Mouse (Mus musculus) MEL (cell line): Measurements from ENCODE around the gene Ccdc114. TPM values are rescaled to one million over a fixed set of nuclear protein-coding genes. Genes with fewer than 3 reads are reported as not detected.

Source experiments
- DNase-seq: peaks from one replicate; pipeline ENCODE4 v3.0.0; 2011; ENCODE audit warnings: low read depth, low spot score
- H3K27ac ChIP-seq: 2 replicates; pipeline ENCODE4 v1.5.1; 2012; ENCODE audit warnings: low read depth, mild to moderate bottlenecking, control low read depth, low read length, moderate library complexity; ENCODE audit not compliant: control insufficient read depth
- H3K27me3 ChIP-seq, 2 experiments: fragments of 150-350 bp in 1 of 2; sonication (generic) in 1 of 2; 2 replicates each; pipeline ENCODE4 v1.6.1; 2012; ENCODE audit warnings: low read length in 2 of 2, mild to moderate bottlenecking in 2 of 2, improper control_type of control experiment in 1 of 2, moderate library complexity in 1 of 2; ENCODE audit not compliant: insufficient read depth in 2 of 2, control insufficient read depth in 1 of 2
- H3K36me3 ChIP-seq, 2 experiments: 2 replicates each; pipeline ENCODE4 v1.6.1; 2012 to 2014; ENCODE audit warnings: low read length in 2 of 2, improper control_type of control experiment in 1 of 2, inconsistent platforms in 1 of 2, mild to moderate bottlenecking in 1 of 2; ENCODE audit not compliant: insufficient read depth in 2 of 2, control insufficient read depth in 1 of 2
- H3K4me1 ChIP-seq, 2 experiments: fragments of 150-350 bp in 1 of 2; sonication (generic) in 1 of 2; 2 replicates each; pipeline ENCODE4 v1.6.1; 2012; ENCODE audit warnings: low read length in 2 of 2, improper control_type of control experiment in 1 of 2, mild to moderate bottlenecking in 1 of 2; ENCODE audit not compliant: insufficient read depth in 2 of 2, control insufficient read depth in 1 of 2
- H3K4me3 ChIP-seq, 2 experiments: fragments of 150-350 bp in 1 of 2; sonication (generic) in 1 of 2; 2 replicates each; pipeline ENCODE4 v1.5.1; 2012; ENCODE audit warnings: low read depth in 2 of 2, low read length in 2 of 2, mild to moderate bottlenecking in 2 of 2, moderate library complexity in 2 of 2, control low read depth in 1 of 2, improper control_type of control experiment in 1 of 2; ENCODE audit not compliant: control insufficient read depth in 1 of 2, insufficient read depth in 1 of 2
- H3K79me2 ChIP-seq: 2 replicates; pipeline ENCODE4 v1.6.1; 2012; ENCODE audit warnings: mild to moderate bottlenecking, low read length, moderate library complexity; ENCODE audit not compliant: control insufficient read depth, poor library complexity, insufficient read depth
- H3K9ac ChIP-seq: 2 replicates; pipeline ENCODE4 v1.6.1; 2012; ENCODE audit warnings: low read depth, mild to moderate bottlenecking, control low read depth, low read length, moderate library complexity; ENCODE audit not compliant: control insufficient read depth, poor library complexity, severe bottlenecking
- H3K9me3 ChIP-seq: fragments of 150-350 bp; sonication (generic); replicated peaks from 2 replicates; pipeline ENCODE4 v1.6.1; 2012; ENCODE audit warnings: mild to moderate bottlenecking, low read length, improper control_type of control experiment, moderate library complexity; ENCODE audit not compliant: insufficient read depth
- CHD2 ChIP-seq: IDR thresholded peaks from 2 replicates; pipeline ENCODE4 v1.6.1; 2011; ENCODE audit warnings: low read length, improper control_type of control experiment
- E2F4 ChIP-seq: IDR thresholded peaks from 2 replicates; pipeline ENCODE4 v1.6.1; 2011; ENCODE audit warnings: low read depth, low read length, improper control_type of control experiment, borderline replicate concordance
- EP300 ChIP-seq, 2 experiments: IDR thresholded peaks; 2 replicates each; pipeline ENCODE4 v1.6.1; 2011; ENCODE audit warnings: improper control_type of control experiment in 2 of 2, low read length in 2 of 2, low read depth in 1 of 2, mild to moderate bottlenecking in 1 of 2
- GATA1 ChIP-seq: IDR thresholded peaks from 2 replicates; pipeline ENCODE4 v1.6.1; 2011; ENCODE audit warnings: low read depth, low read length, improper control_type of control experiment
- HCFC1 ChIP-seq: IDR thresholded peaks from 2 replicates; pipeline ENCODE4 v1.6.1; 2012; ENCODE audit warnings: low read depth, mild to moderate bottlenecking, inconsistent platforms, low read length, improper control_type of control experiment, moderate library complexity
- JUND ChIP-seq: IDR thresholded peaks from 2 replicates; pipeline ENCODE4 v1.6.1; 2011; ENCODE audit warnings: low read depth, mild to moderate bottlenecking, improper control_type of control experiment, low read length
- MXI1 ChIP-seq: IDR thresholded peaks from 2 replicates; pipeline ENCODE4 v1.6.1; 2011; ENCODE audit warnings: mild to moderate bottlenecking, low read depth, low read length, improper control_type of control experiment
- MYB ChIP-seq: IDR thresholded peaks from 2 replicates; pipeline ENCODE4 v1.6.1; 2011; ENCODE audit warnings: mild to moderate bottlenecking, low read depth, low read length, improper control_type of control experiment
- POLR2A ChIP-seq, 2 experiments: IDR thresholded peaks; 2 replicates each; pipeline ENCODE4 v1.6.1; 2011 to 2012; ENCODE audit warnings: low read length in 2 of 2, mild to moderate bottlenecking in 2 of 2, control low read depth in 1 of 2, improper control_type of control experiment in 1 of 2, low read depth in 1 of 2, moderate library complexity in 1 of 2; ENCODE audit not compliant: control insufficient read depth in 1 of 2, insufficient read depth in 1 of 2, poor library complexity in 1 of 2
- POLR2AphosphoS2 ChIP-seq: IDR thresholded peaks from 2 replicates; pipeline ENCODE4 v1.6.1; 2011; ENCODE audit warnings: low read length, improper control_type of control experiment
- SIN3A ChIP-seq: IDR thresholded peaks from 2 replicates; pipeline ENCODE4 v1.6.1; 2012; ENCODE audit warnings: low read length, improper control_type of control experiment, inconsistent platforms
- SMC3 ChIP-seq: IDR thresholded peaks from 2 replicates; pipeline ENCODE4 v1.6.1; 2011; ENCODE audit warnings: low read depth, low read length, improper control_type of control experiment
- TBP ChIP-seq: IDR thresholded peaks from 2 replicates; pipeline ENCODE4 v1.8.0; 2011; ENCODE audit warnings: low read depth, low read length, improper control_type of control experiment
- TCF12 ChIP-seq: IDR thresholded peaks from 2 replicates; pipeline ENCODE4 v1.6.1; 2014; ENCODE audit warnings: low read depth, mild to moderate bottlenecking, inconsistent platforms, low read length, improper control_type of control experiment, moderate library complexity
- USF2 ChIP-seq, 2 experiments: IDR thresholded peaks; 2 replicates each; pipeline ENCODE4 v1.6.1; 2011 to 2012; ENCODE audit warnings: improper control_type of control experiment in 2 of 2, low read length in 2 of 2, borderline replicate concordance in 1 of 2, inconsistent platforms in 1 of 2, low read depth in 1 of 2, mild to moderate bottlenecking in 1 of 2; ENCODE audit not compliant: insufficient read depth in 1 of 2
- ZMIZ1 ChIP-seq: IDR thresholded peaks from 2 replicates; pipeline ENCODE4 v1.6.1; 2012; ENCODE audit warnings: low read depth, mild to moderate bottlenecking, inconsistent platforms, low read length, improper control_type of control experiment, moderate library complexity
- ZNF384 ChIP-seq: IDR thresholded peaks from 2 replicates; pipeline ENCODE4 v1.6.1; 2012; ENCODE audit warnings: low read depth, mild to moderate bottlenecking, inconsistent platforms, low read length, improper control_type of control experiment
- polyA plus RNA-seq, 2 experiments: library from polyadenylated mRNA; stranded (reverse) in 1 of 2; unstranded in 1 of 2; fragments of >175 nt in 1 of 2; fragments of >200 nt in 1 of 2; gene quantifications; 2 replicates each; pipeline versions ENCODE4 v1.2.1 to v1.2.4; 2012; ENCODE audit warnings: low replicate concordance in 2 of 2, low read depth in 1 of 2; ENCODE audit not compliant: insufficient read length in 2 of 2, insufficient read depth in 1 of 2, missing spikeins in 1 of 2
- total RNA-seq: library from RNA; depleted of rRNA; stranded (reverse); fragments of 300-350 nt; gene quantifications from 2 replicates; pipeline ENCODE4 v1.2.3, GENCODE M21; 2012

Gene Ccdc114
- total and polyA plus RNA-seq, 3 experiments, result 0.15 to 0.24 TPM; not detected in 1

- DNase-seq, result no peak
- Histone ChIP-seq H3K4me1 (no peaks in the 10 kb centered on the region), H3K36me3 (no peaks in the 10 kb centered on the region; a peak in 1 of 4 replicates), H3K9ac (no peak overlapping the region), H3K79me2 (no peaks in the 10 kb centered on the region), H3K27me3 (no peaks in the 10 kb centered on the region), H3K4me3 (no peak overlapping the region), H3K27ac (no peak overlapping the region), H3K9me3 (no peaks in the 10 kb centered on the region)
- TF ChIP-seq SMC3, result no peak
- no peak for TF ChIP-seq EP300 (IDR thresholded peaks at IDR 0.05; ENCODE audit: low read depth in 1 of 2, low read length in 2 of 2)
- no peak for TF ChIP-seq POLR2AphosphoS2
- no peak for TF ChIP-seq HCFC1
- TF ChIP-seq ZMIZ1, result no peak
- no peak for TF ChIP-seq USF2 (IDR thresholded peaks at IDR 0.05; ENCODE audit: borderline replicate concordance in 1 of 2, insufficient read depth in 1 of 2, low read depth in 1 of 2, low read length in 2 of 2)
- TF ChIP-seq SIN3A, result no peak
Observed at GRCm38 (mm10) chr7:45887246-45887645, 36.6 kb upstream of the Ccdc114 start.

GRCm38 (mm10) chr7:45892651-45893050, 31.2 kb upstream of the Ccdc114 start:
- Histone ChIP-seq H3K9ac (no peak overlapping the region), H3K79me2 (peaks cover 5% of the 10 kb centered on the region; the same call in 1 of the 2 replicates), H3K4me3 (no peak overlapping the region), H3K9me3 (no peaks in the 10 kb centered on the region)
- TF ChIP-seq CHD2 (no peak), POLR2A (IDR thresholded peaks at IDR 0.05; ENCODE audit: control insufficient read depth in 1 of 2, insufficient read depth in 1 of 2, low read depth in 1 of 2, low read length in 2 of 2, poor library complexity in 1 of 2) (no peak), MYB (no peak), ZNF384 (no peak), MXI1 (no peak), GATA1 (no peak), JUND (no peak), EP300 (IDR thresholded peaks at IDR 0.05; ENCODE audit: low read depth in 1 of 2, low read length in 2 of 2) (no peak), TBP (no peak), TCF12 (no peak), E2F4 (no peak)
- TF ChIP-seq, all 39 proteins: peak for 0
- DNase-seq, result no peak
- H3K27ac ChIP-seq, result no peak overlapping the region
- H3K4me1 ChIP-seq, result peaks cover 0 to 6% of the 10 kb centered on the region in 2 experiments; a peak in 2 of 4 replicates
- H3K36me3 ChIP-seq, result peaks cover 0 to 3% of the 10 kb centered on the region in 2 experiments; a peak in 1 of 4 replicates
- no peaks in the 10 kb centered on the region for H3K27me3 ChIP-seq
